Mouse (Mus musculus) frontal cortex, adult (tissue): Measurements from ENCODE around the gene Pnrc2.

Experiments used
- ATAC-seq: cut with Nextera tagmentation; 2 replicates; pipeline ENCODE4 v1.9.2; 2017; ENCODE audit warnings: mild to moderate bottlenecking, moderate library complexity, mixed read lengths; ENCODE audit not compliant: low TSS enrichment

The Pnrc2 gene

DNA sequence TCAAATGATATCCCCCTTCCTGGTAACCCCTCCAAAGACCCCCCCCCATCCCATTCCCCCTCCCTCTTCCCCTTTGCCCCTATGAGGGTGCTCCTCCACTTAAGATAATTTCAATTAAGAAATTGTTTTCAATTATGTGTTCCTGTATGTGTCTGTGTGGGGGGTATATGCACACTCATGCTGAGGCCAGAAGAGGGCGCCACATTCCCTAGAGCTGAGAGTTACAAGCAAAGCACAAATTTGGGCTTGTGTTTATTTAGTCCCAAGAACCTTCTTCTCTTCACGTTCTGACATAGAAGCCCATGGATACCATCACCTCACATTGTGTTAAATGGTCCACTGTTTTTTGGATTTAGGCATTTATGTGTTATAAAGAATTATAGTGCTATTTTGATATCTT, 50.4 kb downstream of the Pnrc2 start:
- ATAC-seq = no peak

DNA sequence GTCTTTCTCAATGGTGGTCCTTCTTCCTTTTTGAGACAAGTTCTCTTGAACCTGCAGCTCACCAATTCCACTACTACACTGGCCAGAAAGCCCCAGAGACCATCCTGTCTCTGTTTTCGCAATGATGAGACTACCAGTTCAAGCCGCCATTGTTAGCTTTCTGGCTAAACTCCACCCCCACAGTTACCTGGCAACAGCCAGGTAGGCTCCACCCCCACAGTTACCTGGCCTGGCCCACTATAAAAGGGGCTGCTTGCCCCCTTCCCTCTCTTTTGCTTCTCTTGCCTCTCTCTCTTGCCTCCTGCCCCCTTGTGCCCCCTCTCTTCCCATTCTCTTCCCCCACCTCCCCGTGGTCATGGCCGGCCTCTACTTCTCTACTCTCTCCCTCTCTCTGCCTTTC, 51.9 kb downstream of the Pnrc2 start:
- no peak for ATAC-seq
